Mouse (Mus musculus): ENCODE measurements around the gene Numb.
A peak's percentile ranks its signal among the peaks of the same experiment; 100 is the strongest.

Numb gene

GRCm38 (mm10) chr12:83852512-83853213, 69.1 kb downstream of the Numb start:
- ATAC-seq (ENCODE audit: low TSS enrichment): no peak

GRCm38 (mm10) chr12:83850334-83850733, 71.4 kb downstream of the Numb start:
- peak; percentile 89 for ATAC-seq (ENCODE audit: low TSS enrichment)

GRCm38 (mm10) chr12:83848595-83849231, 73.0 kb downstream of the Numb start:
- ATAC-seq (ENCODE audit: low TSS enrichment): no peak

GRCm38 (mm10) chr12:83847877-83848276, 73.9 kb downstream of the Numb start:
- ATAC-seq (ENCODE audit: low TSS enrichment): no peak

- ATAC-seq (ENCODE audit: low TSS enrichment): no peak
These were observed 78.9 kb downstream of the Numb start for GRCm38 (mm10) chr12:83842678-83843440.

- ATAC-seq (ENCODE audit: low TSS enrichment): peak; percentile 59; the same call in 1 of the 2 replicates
These were observed 80.1 kb downstream of the Numb start for GRCm38 (mm10) chr12:83841409-83842190.

GRCm38 (mm10) chr12:83833979-83834378, 87.8 kb downstream of the Numb start:
- no peak for ATAC-seq (ENCODE audit: low TSS enrichment)

- no peak for ATAC-seq (ENCODE audit: low TSS enrichment)
These were observed 91.3 kb downstream of the Numb start for GRCm38 (mm10) chr12:83830424-83830823.

GRCm38 (mm10) chr12:83816616-83817015, 105.1 kb downstream of the Numb start:
- no peak for ATAC-seq (ENCODE audit: low TSS enrichment)

GRCm38 (mm10) chr12:83811901-83812300, 109.8 kb downstream of the Numb start:
- no peak for ATAC-seq (ENCODE audit: low TSS enrichment)

GRCm38 (mm10) chr12:83803641-83804040, 118.1 kb downstream of the Numb start:
- no peak for ATAC-seq (ENCODE audit: low TSS enrichment)

- ATAC-seq (ENCODE audit: low TSS enrichment): peak; percentile 66
These were observed 120.8 kb downstream of the Numb start for GRCm38 (mm10) chr12:83800943-83801342.

- peak; percentile 64 for ATAC-seq (ENCODE audit: low TSS enrichment)
These were observed 123.4 kb downstream of the Numb start for GRCm38 (mm10) chr12:83798313-83798712.

- ATAC-seq (ENCODE audit: low TSS enrichment): no peak
These were observed 126.1 kb downstream of the Numb start for GRCm38 (mm10) chr12:83795586-83795985.

GRCm38 (mm10) chr12:83795051-83795450, 126.7 kb downstream of the Numb start:
- no peak for ATAC-seq (ENCODE audit: low TSS enrichment)

- no peak for ATAC-seq (ENCODE audit: low TSS enrichment)
These were observed 128.9 kb downstream of the Numb start for GRCm38 (mm10) chr12:83792706-83793410.

- ATAC-seq (ENCODE audit: low TSS enrichment): 0 out of 2 replicates have a peak, but pooled peaks have one; percentile 9
These were observed 130.0 kb downstream of the Numb start for GRCm38 (mm10) chr12:83791737-83792136.

GRCm38 (mm10) chr12:83790749-83791148, 131.0 kb downstream of the Numb start:
- peak; percentile 64 for ATAC-seq (ENCODE audit: low TSS enrichment)

- ATAC-seq (ENCODE audit: low TSS enrichment): no peak
These were observed 132.0 kb downstream of the Numb start for GRCm38 (mm10) chr12:83789781-83790140.

GRCm38 (mm10) chr12:83789051-83789780, 132.5 kb downstream of the Numb start:
- ATAC-seq (ENCODE audit: low TSS enrichment): no peak

GRCm38 (mm10) chr12:83785305-83785704, 136.4 kb downstream of the Numb start:
- ATAC-seq (ENCODE audit: low TSS enrichment): no peak
